Mouse (Mus musculus) thymus, postnatal 10 days (tissue): Measurements from ENCODE around the gene Agmo.

Source experiments
- DNase-seq, 2 experiments: peaks; one replicate each; pipeline ENCODE4 v3.0.0; 2021; ENCODE audit warnings: low spot score in 2 of 2

The Agmo gene

DNA sequence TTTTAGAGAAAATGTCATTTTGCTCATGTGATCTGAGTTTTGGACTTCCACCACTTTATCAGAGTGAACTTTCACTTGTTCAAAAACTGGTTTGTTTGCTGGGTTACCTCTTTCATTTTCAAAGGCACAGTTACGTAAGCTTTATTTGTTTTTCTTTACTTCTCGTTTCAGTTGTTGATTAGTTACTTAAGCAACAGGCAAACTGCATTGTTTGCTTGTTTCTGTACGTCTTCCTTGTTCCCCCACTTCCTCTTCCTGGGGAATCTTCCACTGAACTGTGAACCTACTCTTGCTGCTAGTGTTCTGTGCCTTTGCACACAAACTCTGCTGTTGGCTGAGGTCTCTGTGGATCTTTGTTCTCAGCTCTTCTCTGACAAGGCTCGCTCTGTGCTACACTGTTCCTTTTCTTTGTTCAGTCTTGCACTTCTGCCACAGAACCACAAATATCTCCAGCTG is at the start of gene Agmo:
TSS of gene Agmo (plus strand) at position 76 of the 456 bp plus-strand sequence.
- no peak for DNase-seq

GRCm38 (mm10) chr12:37231119-37231518 is 10.3 kb upstream of the Agmo start:
- DNase-seq = no peak

- no peak for DNase-seq
These were observed 371 bp upstream of the Agmo start for GRCm38 (mm10) chr12:37240975-37241565.

GRCm38 (mm10) chr12:37242484-37242883 is 1.0 kb downstream of the Agmo start:
- no peak for DNase-seq

GRCm38 (mm10) chr12:37244876-37245275 is 3.4 kb downstream of the Agmo start:
- DNase-seq = no peak

GRCm38 (mm10) chr12:37251688-37252087 is 10.2 kb downstream of the Agmo start:
- DNase-seq = no peak

- DNase-seq = no peak
These were observed 15.7 kb downstream of the Agmo start for GRCm38 (mm10) chr12:37257099-37257498.

DNA sequence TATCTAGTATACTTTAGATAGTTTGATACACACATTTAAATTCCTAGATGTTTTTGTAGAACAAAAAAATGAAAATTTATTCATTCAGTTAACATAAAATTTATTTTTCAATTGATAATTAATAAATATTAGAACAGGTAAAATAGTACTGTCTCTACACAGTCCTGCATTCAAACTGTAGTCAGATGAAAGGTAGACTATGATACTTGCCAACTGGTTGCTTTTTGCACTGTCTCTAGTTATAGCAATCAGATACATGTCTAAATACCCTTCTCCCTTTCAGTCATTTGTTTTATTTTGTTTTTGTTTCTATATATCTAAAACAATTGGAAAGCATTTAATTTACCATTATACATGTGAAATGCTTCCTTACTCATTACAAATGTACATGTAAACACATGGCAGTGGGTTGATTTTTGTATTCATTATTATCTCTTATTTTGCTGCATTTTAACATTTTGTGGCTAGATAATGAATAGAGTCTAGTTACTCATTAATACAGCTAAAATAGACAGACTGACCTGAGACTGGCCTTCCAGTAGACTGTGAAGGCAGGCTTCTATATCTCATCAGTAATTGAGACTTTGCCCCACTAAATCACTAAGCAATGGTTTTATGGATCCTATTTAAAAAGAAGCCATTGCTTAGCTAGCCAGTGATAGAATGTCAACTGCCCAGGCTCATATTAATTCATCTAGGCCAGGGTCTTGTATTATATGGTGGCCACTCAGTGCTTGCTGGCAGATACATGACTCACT is 18.5 kb downstream of the Agmo start:
- DNase-seq = no peak

DNA sequence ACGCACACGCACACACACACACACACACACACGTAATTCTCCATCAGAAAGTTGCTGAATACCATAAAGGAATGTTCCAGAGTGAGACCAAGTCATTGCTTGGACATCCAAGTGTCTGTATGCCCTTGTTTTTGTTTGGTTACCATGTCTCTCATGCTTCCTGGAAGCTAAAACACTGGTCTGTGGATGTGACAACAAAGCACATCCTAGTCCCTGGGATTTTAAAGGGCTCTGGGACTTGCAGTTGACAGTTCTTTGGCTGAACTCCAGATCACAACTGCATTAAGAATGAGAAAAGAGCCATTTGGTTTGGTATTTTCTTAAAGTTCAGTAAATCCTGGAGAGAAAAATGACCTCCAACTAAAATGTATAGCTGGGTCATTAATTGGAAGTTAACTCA is 22.2 kb downstream of the Agmo start:
- DNase-seq = no peak

DNA sequence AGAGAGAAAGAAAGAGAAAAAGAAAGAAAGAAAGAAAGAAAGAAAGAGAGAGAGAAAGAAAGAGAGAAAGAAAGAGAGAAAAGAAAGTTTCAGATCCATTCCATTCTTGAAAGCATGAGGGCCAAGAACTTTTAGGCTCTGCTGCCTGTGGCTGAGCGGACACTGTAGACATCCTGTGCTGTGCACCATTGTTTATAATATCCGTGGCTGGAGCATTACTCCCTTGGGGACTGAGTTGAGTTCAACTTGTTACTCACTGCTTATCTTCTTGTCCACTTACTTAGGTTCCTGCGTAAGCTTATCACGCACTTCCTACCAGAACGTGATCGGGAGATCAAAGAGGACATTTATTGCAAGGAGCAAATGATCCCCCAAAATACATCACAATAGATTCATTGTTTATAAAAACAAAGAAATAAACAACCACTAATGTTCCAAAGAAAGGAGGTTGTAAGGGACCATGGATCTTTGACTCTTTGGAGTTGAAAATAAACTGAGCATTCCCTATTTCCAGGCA is 27.3 kb downstream of the Agmo start:
- DNase-seq = no peak

- DNase-seq = no peak
These were observed 31.2 kb downstream of the Agmo start for GRCm38 (mm10) chr12:37272660-37273059.

DNA sequence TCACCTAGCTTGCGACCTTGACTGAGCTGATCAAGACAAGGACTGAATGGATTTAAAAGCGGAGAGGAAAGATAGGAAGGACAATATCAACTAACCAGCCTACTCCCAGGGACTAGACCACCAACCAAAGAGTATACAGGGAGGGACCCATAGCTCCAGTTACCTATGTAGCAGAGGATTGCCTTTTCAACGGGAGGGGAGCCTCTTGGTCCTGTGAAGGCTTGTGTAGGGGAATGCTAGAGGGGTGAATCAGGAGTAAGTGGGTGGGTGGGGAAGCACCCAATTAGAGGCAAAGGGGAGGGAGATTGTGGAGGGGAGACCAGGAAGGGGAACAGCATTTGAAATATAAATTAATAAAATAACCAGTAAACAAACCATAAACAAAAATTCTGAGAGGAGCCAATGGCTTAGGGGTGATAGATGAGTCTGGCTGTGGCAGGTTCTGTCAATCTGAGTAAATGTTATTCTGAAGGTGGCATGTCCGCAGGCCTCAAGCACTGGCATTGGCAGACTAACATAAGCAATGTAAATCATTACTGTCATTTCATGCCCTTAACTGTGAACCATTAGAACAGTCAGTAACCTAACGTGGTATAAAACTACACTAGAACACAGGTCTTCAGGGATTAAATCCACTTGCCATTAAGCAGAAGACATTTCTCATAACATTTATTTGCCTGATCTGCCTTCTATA is 32.7 kb downstream of the Agmo start:
- DNase-seq = no peak

DNA sequence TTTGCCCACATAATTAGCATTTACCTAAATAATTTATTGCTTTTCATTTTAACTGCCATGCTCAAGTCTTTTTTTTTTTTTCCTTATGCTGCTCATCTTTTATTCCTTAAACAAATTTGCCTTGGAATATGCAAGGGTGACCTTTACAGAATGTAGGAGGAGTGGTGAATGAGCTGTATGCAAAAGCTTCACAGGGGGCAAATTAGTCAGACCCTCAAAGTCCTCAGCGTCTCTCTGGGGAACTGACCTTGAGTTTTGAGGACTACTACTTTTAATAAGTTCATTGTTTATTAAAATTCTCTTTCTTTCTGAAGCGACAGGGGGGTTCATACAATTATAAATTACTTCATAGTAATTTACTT is 33.2 kb downstream of the Agmo start:
- DNase-seq = no peak

DNA sequence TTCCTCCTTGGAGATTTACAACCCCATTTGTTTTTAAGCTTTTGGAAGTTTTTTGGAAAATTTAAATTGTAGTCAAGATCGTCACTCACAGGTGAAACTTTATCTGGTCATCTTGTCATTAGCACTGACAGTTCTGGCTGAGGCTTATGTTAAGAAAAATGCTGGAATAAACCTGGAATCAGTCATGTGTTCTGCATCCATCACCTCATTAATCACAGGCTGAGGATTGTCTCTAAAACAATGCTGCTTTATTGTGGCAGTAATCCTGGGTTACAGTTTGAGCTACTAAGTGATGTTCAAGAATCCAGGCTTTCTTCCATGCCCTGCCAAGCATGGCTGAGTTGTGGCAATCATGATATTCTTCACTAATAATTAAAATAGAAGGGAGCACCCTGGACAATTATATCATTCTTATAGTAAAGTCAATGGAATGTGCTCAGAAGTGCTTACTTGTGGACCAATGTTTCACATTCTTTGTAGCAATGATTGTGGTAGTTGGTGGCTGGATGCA is 65.6 kb downstream of the Agmo start:
- DNase-seq = no peak

DNA sequence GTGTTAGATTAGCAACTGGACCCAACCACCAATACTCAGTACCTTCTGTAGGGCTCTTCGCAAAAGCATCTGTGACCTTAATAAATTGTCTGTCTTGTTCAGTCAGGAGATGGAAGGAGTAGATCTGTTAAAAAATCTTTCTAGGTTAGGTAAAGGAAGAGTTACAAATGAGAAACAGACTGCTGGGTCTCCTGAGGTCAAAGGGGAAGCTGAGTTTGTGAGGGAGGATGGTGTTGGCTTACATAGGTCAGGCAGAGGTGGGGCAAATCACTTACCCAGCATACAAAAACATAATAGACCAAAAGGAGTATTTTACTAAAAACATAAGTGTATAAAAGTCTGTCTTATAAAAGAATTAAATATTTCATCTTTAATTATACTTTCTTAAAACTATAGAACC is 69.3 kb downstream of the Agmo start:
- no peak for DNase-seq

GRCm38 (mm10) chr12:37322860-37323259 is 81.4 kb downstream of the Agmo start:
- DNase-seq = no peak

DNA sequence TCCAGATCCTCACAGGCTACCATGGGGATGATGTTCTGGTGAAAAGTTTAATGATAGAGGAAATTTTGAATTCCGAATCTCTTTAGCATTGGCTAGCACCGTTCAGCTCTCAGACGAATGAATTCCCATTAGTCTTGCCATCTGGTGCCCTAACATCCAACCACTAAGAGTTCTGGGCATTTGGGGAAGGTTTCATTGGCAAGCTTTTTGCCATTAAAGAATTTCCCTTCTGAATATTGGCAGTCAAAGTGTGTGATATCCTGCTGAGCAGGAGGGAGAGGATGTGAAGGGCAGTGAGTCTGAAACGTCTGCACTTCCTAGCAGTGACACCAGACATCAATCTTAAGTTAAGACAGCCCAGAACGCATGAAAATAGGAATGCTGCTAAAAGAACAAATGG is 93.5 kb downstream of the Agmo start:
- DNase-seq = no peak

GRCm38 (mm10) chr12:37344225-37344624 is 102.8 kb downstream of the Agmo start:
- DNase-seq = no peak

GRCm38 (mm10) chr12:37345696-37346095 is 104.3 kb downstream of the Agmo start:
- DNase-seq = no peak

DNA sequence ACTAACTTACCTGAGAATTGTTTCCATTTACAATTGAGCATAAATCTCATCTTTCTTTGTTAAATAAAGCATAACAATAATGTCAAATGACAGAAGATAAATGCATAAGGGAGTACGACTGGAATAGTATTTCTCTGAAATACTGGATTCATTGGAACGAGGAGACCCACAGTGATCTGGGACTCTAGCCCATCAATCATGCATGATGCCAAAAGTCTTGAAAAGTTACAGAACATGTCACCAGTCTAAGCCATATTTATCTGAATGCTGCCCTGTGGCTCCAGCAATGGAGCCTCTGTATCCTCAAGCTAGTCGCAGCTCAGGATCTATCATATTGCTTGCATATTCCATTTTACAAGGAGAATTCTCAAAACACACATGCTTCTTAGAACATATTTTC is 150.9 kb downstream of the Agmo start:
- DNase-seq = no peak

DNA sequence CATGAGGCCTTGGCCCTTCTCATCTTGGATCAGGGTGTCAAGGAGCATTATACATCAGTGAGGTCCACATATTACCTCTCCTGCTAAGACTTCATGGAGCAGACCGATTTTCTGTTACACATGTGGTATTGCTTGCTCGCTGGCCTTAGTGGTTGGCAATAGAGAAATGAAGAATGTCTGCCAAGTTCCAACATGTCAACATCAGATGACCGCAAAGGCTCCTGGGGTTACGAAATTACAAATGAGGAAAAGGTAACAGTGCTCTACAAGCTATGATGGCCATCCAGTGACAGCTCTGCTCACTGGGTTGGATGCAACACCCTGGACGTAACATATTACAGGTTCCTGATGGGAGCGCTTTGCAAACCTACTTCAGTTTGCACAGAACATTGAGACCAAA is 161.1 kb downstream of the Agmo start:
- no peak for DNase-seq

- no peak for DNase-seq
These were observed 184.9 kb downstream of the Agmo start for GRCm38 (mm10) chr12:37426350-37426749.

- DNase-seq = no peak
These were observed 185.3 kb downstream of the Agmo start for GRCm38 (mm10) chr12:37426750-37427149.
